Mouse (Mus musculus) left cerebral cortex, adult 11 months (tissue): ENCODE measurements at regions not wholly inside any gene's neighbourhood (a gene's known extent, or its start where the extent isn't known, plus 50 kb on each side); places are given as distances from the start of the nearest gene placed in this dataset.

Source experiments
- DNase-seq: peaks from one replicate; pipeline ENCODE4 v3.0.0; 2022; ENCODE audit warnings: low spot score

GRCm38 (mm10) chr4:26016071-26016470 is 216.0 kb upstream of the Fut9 start:
- no peak for DNase-seq

GRCm38 (mm10) chr4:26000364-26000763 is 200.3 kb upstream of the Fut9 start:
- DNase-seq: no peak

GRCm38 (mm10) chr4:25998561-25998960 is 198.5 kb upstream of the Fut9 start:
- no peak for DNase-seq

GRCm38 (mm10) chr4:25955696-25956348 is 155.8 kb upstream of the Fut9 start:
- DNase-seq: peak; percentile 4

GRCm38 (mm10) chr4:25932546-25932945 is 132.5 kb upstream of the Fut9 start:
- no peak for DNase-seq

GRCm38 (mm10) chr4:25895381-25895980 is 95.4 kb upstream of the Fut9 start:
- DNase-seq: no peak

- DNase-seq: no peak
These were observed 92.0 kb upstream of the Fut9 start for GRCm38 (mm10) chr4:25891888-25892661.
